Mouse (Mus musculus): ENCODE measurements around the gene Vmn2r-ps159. TPM values are rescaled to one million over a fixed set of nuclear protein-coding genes. Genes with fewer than 3 reads are reported as not detected.
A peak's percentile ranks its signal among the peaks of the same experiment; 100 is the strongest.
"Not testable (repeated sequence)": the region's sequence is repeated elsewhere in the genome, so short reads cannot be mapped to it uniquely, and the experiment has no call there.

Gene Vmn2r-ps159
- polyA plus RNA-seq (2016; fragmentation: Nextera tagmentation; extraction: Ambion mirVana) = not detected in 2 replicates

DNA sequence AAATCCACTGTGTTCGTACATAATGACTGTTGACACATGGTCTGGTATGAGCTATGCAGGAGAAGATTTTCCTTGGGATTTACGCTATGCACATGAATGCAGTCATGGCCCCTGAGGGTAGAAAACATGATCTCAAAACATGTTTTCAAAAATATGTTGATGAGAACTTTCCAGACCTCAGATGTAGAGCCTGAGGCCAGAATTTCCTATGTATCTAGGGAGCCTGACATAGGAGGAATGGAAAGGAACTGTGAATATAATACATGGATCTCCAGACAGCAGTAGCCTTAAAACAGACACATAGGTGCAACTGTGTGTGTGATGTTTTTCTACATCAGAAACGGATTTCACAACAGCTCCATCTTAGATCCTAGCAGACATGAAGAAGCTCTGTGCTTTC is at the start of gene Vmn2r-ps159:
TSS of gene Vmn2r-ps159 (plus strand) at position 301 of the 400 bp plus-strand sequence.
- not testable (repeated sequence) for H3K4me2 ChIP-seq (replicated peaks); H3K4me1 ChIP-seq; H3K9ac ChIP-seq; H3K4me3 ChIP-seq; ATAC-seq (ENCODE audit: low FRiP score, low read depth); H3K36me3 ChIP-seq; H3K27ac ChIP-seq; H3K27me3 ChIP-seq (replicated peaks); H3K9me3 ChIP-seq
- WGBS = 78% methylated on average over 3 of the region's 3 CpGs

DNA sequence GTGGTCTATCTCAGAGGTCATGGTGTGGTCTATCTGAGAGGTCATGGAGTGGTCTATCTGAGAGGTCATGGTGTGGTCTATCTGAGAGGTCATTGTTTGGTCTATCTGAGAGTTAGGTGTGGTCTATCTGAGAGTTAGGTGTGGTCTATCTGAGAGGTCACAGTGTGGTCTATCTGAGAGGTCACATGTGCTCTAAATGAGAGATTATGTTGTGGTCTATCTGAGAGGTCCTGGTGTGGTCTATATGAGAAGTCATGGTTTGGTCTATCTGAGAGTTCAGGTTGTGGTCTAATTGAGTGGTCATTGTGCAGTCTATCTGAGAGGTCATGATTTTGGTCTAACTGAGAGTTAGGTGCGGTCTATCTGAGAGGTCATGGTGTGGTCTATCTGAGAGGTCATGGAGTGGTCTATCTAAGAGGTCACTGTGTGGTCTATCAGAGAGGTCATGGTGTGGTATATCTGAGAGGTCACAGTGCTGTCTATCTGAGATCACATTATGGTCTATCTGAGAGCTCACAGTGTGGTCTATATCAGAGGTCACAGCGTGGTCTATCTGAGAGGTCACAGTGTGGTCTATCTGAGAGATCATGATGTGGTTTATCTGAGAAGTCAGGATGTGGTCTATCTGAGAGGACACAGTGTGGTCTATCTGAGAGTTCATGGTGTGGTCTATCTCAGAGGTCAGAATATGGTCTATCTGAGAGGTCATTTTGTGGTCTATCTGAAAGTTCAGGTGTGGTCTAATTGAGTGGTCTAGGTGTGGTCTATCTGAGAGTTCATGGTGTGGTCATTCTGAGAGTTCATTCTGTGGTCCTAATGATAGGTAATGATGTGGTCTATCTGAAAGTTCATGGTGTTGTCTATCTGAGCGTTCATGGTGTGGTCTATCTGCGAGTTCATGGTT is 10.9 kb downstream of the Vmn2r-ps159 start:
- not testable (repeated sequence) for H3K27ac ChIP-seq; H3K4me3 ChIP-seq; H3K36me3 ChIP-seq; H3K27me3 ChIP-seq (replicated peaks); H3K4me1 ChIP-seq; H3K4me2 ChIP-seq (replicated peaks); H3K9ac ChIP-seq
- peaks cover 36% of the 10 kb centered on the region for H3K9me3 ChIP-seq
- peak; percentile 49; the same call in 1 of the 2 replicates for ATAC-seq (ENCODE audit: low FRiP score, low read depth)
- 88% methylated on average over 4 of the region's 4 CpGs for WGBS

DNA sequence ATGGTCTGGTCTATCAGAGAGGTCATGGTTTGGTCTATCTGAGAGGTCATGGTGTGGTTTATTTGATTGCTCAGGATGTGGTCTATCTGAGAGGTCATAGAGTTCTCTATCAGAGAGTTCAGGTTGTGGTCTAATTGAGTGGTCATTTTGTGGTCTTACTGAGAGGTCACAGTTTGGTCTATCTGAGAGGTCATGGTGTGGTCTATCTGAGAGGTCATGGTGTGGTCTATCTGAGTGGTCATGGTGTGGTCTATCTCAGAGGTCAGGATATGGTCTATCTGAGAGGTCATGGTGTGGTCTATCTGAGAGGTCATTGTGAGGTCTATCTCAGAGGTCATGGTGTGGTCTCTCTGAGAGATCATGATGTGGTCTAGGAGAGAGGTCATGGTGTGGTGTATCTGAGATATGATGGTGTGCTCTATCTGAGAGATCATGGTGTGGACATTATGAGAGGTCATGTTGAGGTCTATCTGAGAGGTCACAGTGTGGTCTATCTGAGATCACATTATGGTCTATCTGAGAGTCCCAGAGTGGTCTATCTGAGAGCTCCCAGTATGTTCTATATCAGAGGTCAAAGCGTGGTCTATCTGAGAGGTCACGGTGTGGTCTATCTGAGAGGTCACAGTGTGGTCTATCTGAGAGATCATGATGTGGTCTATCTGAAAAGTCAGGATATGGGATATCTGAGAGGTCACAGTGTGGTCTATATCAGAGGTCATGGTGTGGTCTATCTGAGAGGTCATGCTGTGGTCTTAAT is 11.8 kb downstream of the Vmn2r-ps159 start:
- H3K9ac ChIP-seq = no peak overlapping the region
- no peaks in the 10 kb centered on the region for H3K4me1 ChIP-seq
- no peak overlapping the region for H3K4me3 ChIP-seq
- H3K9me3 ChIP-seq = peaks cover 36% of the 10 kb centered on the region
- whole genome bisulfite sequencing = 84% methylated on average over 2 of the region's 2 CpGs
- no peaks in the 10 kb centered on the region for H3K27me3 ChIP-seq (replicated peaks)
- H3K4me2 ChIP-seq (replicated peaks) = no peak overlapping the region
- peak; percentile 79; the same call in 1 of the 2 replicates for ATAC-seq (ENCODE audit: low FRiP score, low read depth)
- no peaks in the 10 kb centered on the region for H3K36me3 ChIP-seq
- H3K27ac ChIP-seq = no peak overlapping the region

DNA sequence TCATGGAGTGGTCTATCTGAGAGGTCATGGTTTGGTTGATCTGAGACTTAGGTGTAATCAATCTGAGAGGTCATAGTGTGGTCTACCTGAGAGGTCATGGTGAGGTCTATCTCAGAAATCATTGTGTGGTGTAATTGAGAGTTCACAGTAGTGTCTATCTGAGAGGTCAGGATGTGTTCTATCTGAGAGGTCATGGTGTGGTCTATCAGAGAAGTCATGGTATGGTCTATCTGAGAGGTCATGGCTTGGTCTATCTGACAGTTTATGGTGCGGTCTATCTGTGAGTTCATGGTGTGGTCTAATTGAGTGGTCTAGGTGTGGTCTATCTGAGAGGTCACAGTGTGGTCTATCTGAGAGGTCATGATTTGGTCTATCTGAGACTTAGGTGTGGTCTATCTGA is 12.4 kb downstream of the Vmn2r-ps159 start:
- H3K4me3 ChIP-seq = no peak overlapping the region
- H3K4me1 ChIP-seq = no peaks in the 10 kb centered on the region
- no peak overlapping the region for H3K27ac ChIP-seq
- H3K4me2 ChIP-seq (replicated peaks) = no peak overlapping the region
- 0 out of 2 replicates have a peak, but pooled peaks have one; percentile 18 for ATAC-seq (ENCODE audit: low FRiP score, low read depth)
- WGBS = 81% methylated on average over 1 of the region's 1 CpGs
- no peak overlapping the region for H3K9ac ChIP-seq
- H3K9me3 ChIP-seq = peaks cover 36% of the 10 kb centered on the region
- no peaks in the 10 kb centered on the region for H3K36me3 ChIP-seq
- no peaks in the 10 kb centered on the region for H3K27me3 ChIP-seq (replicated peaks)

DNA sequence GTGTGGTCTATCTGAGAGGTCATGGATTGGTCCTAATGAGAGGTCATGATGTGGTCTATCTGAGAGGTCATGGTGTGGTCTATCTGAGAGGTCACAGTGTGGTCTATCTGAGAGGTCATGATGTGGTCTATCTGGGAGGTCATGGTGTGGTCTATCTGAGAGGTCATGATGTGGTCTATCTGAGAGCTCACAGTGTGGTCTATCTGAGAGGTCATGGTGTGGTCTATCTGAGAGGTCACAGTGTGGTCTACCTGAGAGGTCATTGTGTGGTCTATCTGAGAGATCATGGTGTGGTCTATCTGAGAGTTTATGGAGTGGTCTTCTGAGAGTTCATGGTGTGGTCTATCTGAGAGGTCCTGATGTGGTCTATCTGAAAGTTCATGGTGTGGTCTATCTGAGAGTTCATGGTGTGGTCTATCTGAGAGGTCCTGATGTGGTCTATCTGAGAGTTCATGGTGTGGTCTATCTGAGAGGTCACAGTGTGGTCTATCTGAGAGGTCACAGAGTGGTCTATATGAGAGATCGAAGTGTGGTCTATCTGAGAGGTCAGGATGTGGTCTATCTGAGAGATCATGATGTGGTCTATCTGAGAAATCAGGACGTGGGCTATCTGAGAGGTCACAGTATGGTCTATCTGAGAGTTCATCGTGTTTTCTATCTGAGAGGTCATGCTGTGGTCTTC is 26.0 kb downstream of the Vmn2r-ps159 start:
- H3K4me3 ChIP-seq; H3K9ac ChIP-seq; H3K4me2 ChIP-seq (replicated peaks); H3K27ac ChIP-seq; H3K27me3 ChIP-seq (replicated peaks); ATAC-seq (ENCODE audit: low FRiP score, low read depth); H3K36me3 ChIP-seq; H3K4me1 ChIP-seq: not testable (repeated sequence)
- H3K9me3 ChIP-seq = peaks cover 14% of the 10 kb centered on the region; the same call in 1 of the 2 replicates
- whole genome bisulfite sequencing = 71% methylated on average over 3 of the region's 3 CpGs

Other genes starting within 250 kb of the Vmn2r-ps159 start
- gene 9430015G10Rik, start 221.1 kb upstream of the Vmn2r-ps159 start, polyA plus RNA-seq (2016; fragmentation: Nextera tagmentation; extraction: Ambion mirVana) = 42.4 and 45.6 TPM in 2 replicates
- 0.52 TPM in 2 replicates for gene Rnf223, start 200.6 kb upstream of the Vmn2r-ps159 start, polyA plus RNA-seq (2016; fragmentation: Nextera tagmentation; extraction: Ambion mirVana)
- 149 and 165 TPM in 2 replicates for gene Agrn, start 133.6 kb upstream of the Vmn2r-ps159 start, polyA plus RNA-seq (2016; fragmentation: Nextera tagmentation; extraction: Ambion mirVana)
- gene Isg15, start 130.3 kb upstream of the Vmn2r-ps159 start, polyA plus RNA-seq (2016; fragmentation: Nextera tagmentation; extraction: Ambion mirVana) = 0.89 and 1.6 TPM in 2 replicates
- 6.8 and 7.0 TPM in 2 replicates for gene AW011738, start 127.8 kb upstream of the Vmn2r-ps159 start, polyA plus RNA-seq (2016; fragmentation: Nextera tagmentation; extraction: Ambion mirVana)
- 1.7 and 2.0 TPM in 2 replicates for gene Perm1, start 115.2 kb upstream of the Vmn2r-ps159 start, polyA plus RNA-seq (2016; fragmentation: Nextera tagmentation; extraction: Ambion mirVana)
- gene Plekhn1, start 96.2 kb upstream of the Vmn2r-ps159 start, polyA plus RNA-seq (2016; fragmentation: Nextera tagmentation; extraction: Ambion mirVana) = 27.3 and 29.0 TPM in 2 replicates
- 74.0 and 74.5 TPM in 2 replicates for gene Noc2l, start 95.1 kb upstream of the Vmn2r-ps159 start, polyA plus RNA-seq (2016; fragmentation: Nextera tagmentation; extraction: Ambion mirVana)
- 2.6 and 2.9 TPM in 2 replicates for gene Samd11, start 75.4 kb upstream of the Vmn2r-ps159 start, polyA plus RNA-seq (2016; fragmentation: Nextera tagmentation; extraction: Ambion mirVana)